Mouse (Mus musculus) brain, adult 2 months (tissue): ENCODE measurements at regions not wholly inside any gene's neighbourhood (a gene's known extent, or its start where the extent isn't known, plus 50 kb on each side); places are given as distances from the start of the nearest gene placed in this dataset.
"Not testable (repeated sequence)": the region's sequence is repeated elsewhere in the genome, so short reads cannot be mapped to it uniquely, and the experiment has no call there.

Experiments used
- DNase-seq: peaks from one replicate; pipeline ENCODE4 v3.0.0; 2011; ENCODE audit warnings: low read depth, low spot score

DNA sequence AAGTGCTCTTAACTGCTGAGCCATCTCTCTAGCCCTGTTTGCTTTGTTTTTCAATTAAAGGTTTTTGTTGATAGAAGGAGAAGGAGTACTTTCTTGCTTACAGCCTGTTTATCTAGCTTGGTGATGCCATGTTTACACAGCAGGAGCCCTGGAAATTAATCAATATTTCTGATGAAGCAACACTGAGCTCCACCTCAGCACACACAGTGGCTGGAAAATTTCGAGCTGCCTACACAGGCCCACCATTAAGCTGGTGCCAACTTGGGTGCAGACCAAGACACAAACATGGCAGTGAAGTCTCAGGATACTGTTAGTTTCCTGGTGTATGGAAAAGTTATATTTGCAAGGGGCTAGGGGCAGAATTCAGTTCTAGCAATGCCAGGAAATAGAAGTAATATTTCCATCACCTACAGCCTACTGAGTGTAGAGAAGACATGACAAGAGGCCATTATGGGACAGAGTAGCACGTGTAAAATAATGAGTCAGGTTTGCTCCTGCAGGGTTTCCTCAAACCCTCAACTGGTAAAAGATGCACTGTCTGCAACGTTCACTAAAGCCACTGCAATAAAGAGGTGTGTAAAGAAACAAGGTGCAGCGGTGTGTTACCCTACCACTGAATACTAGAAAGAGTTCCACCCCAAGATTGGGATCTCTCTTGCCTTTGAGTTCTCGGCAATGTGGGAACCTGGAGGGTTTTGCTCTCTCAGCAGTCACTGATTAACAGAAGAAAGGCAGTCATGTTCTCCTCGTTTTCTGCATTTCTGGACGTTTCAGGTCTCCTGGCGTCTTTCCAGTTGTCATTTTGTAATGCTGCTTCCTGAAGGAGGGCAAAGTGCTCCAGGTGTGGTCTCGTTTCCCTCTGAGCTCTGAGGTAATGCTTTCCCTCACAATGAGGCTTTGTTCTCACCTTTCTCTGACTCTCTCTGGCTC, 108.8 kb upstream of the Fhl2 start:
- DNase-seq, result no peak

DNA sequence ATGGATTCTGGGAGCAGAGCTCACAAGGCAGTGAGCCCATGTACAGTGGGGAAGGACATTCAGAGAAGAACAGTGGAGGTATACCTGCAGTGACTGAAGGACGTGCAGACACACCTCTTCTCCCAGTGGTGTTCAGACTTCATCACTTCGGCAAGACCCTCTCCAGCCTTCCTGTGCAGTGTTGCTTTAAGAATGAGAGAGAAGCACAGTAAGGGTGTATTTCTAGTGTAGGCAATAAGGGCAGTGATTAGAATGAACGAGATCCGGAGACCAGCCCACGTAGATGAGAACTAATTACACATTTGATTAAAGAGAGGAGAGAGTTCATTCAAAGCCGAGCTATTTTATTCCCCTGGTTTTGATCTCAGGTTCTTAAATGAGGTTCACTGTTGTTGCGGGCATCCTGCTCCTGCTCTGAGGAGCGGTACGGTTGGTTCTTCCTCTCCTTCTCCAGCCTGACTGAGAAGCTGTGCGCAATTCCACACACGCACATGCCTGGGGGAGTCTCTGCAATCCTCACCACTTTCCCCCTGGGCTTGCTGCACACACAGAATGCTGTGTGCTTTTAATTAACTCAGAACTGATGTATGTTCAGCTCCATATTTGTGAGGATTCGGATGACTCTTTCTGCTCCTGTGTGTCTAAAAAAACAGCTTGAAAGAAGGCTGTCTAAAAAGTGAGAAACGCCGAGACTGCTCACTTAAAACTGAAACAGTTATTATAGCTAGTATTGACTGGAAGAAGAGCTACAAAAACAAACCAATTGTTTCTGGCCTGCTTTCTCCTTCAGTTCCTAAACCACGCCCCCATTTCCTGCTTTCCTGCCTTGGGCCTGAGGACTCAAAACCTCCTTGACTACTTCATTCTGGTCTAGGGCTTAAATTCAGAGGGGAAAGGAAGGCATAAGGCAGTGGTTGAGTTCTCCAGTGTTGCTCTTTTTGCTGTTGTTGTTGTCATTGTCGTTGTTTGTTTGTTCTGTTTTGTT, 114.2 kb upstream of the Fhl2 start:
- peak; percentile 44 for DNase-seq

DNA sequence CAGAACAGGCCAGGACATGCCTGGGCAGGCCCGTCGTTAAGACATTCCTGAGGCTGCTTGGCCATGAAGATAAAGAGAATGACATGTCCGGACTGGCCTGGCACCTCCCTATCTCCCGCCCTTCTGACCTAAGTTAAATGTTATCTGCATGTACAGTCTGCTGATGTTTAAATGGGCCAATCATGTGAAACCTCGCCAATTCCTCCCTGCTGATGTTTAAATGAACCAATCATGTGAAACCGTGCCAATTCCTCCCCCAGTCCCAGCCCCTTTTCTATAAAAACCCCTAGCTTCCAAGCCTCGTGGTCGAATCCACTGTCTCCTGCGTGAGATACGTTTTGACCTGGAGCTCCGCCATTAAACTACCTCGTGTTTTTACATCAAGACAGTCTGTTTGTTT, 119.5 kb upstream of the Fhl2 start:
- not testable (repeated sequence) for DNase-seq

DNA sequence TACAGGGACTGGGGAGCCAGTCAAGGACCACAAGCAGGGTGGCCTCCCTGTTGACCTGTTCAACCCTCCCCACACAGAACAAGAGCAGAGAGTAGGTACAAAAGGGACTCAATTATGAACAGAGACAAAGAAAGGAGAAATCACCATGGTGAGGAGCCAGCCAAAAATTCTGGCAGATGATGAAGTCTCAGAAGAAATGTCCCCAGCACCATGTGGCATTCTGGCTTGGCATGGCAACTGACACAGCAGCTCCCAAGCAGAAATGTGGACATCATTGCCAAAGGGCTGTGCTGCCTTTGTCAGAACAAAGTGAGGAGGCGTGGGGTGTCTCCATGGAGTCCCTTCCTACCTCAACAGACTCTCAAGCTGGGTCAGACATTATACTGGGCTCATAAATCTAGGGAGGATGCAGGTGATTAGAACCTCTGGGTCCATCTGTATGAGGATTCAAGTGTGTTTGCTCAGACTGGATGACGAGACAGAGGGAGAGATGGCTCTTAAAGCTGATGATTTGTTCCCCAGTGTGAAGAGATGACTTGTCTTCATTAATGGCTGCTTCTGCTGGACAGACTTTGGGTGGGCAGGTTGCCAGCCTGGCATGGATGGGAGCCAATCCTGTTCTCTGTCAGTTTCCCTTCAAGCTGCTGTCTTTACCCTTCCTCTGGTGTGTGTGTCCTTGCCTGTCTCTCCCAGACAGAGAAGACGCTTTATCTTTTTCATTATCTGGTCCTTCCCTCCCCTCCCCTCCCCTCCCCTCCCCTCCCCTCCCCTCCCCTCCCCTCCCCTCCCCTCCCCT, 120.5 kb upstream of the Fhl2 start:
- peak; percentile 56 for DNase-seq

DNA sequence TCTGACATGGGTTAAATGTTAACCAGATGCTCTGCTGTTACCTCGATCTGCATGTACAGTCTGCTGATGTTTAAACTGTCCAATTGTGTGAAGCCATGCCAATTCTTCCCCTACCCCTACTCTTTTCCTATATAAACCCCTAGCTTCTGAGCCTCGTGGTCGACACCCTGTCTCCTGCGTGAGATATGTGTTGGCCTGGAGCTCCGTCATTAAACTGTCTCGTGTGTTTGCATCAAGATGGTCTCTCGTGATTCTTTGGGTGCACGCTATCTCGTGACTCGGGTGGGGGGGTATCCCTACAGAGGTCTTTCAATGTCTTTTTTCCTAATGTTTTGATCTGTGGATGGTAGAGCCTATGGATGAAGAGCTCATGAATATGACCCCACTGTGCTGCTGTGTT, 110.9 kb upstream of the Nck2 start:
- not testable (repeated sequence) for DNase-seq

DNA sequence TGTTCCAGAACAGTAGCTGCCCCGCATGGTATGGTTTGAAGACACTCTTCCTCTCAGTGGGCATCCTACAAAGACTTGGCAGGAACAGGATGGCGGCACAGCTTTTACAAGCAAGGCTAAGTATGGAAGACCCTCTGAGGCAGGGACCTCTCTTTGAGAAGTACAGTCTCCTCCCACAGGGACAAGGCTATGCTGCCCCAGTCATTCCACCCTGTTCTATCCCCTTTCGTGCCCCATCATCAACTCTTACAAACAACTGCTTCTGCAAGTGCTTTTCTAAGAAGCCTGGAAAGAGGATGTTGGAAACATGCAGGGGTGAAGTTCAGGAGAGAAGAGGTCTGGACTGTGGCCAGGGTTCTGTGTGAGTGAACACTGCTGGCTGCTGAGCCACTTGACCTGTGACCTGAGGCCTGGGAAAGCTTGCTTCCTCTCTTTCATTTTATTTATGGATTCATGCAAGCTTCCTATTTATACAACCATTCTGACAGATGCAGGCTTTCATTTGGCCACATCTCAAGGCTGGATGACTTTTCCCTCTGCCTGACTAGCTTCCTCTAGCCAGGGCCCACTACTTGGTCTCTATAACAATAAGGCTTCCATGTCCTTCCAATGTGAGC, 107.1 kb upstream of the Nck2 start:
- DNase-seq, result no peak

DNA sequence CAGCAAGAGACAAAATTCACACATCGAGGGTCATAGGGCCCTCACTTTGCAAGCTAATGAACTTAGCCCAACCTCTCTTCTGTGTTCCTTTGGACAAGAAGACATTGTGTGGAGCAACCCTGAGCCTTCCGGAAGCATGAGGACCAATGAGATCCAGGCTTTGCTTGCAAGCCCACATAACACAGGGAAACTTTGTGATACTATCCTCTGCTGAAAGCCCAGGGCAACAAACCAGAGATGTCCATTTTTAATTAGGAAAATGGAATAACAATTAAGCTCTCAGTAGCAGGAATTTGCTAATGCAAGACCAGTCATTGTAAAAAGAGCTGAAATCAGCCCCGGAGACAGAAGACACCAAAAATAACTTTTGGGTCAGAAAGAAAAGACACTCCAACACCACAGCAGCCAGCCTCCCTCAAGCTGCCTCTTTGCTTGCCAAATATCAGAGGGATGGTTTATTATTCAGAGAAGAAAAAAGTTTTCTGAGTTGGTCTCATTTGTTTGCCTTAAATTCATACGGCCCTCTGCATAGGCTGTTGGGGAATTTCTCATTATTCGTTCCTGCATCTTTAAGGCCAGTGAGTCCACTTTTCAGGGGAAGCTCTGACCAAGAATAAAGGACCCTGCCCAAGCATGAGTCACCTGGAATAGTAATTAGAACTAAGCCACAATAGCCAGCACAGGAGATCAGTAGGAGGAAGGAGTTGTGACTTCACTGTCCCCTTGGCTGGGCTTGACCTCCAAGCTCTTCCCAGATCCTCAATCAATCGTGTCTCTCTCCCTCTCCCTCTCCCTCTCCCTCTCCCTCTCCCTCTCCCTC, 106.1 kb upstream of the Nck2 start:
- peak; percentile 27 for DNase-seq

DNA sequence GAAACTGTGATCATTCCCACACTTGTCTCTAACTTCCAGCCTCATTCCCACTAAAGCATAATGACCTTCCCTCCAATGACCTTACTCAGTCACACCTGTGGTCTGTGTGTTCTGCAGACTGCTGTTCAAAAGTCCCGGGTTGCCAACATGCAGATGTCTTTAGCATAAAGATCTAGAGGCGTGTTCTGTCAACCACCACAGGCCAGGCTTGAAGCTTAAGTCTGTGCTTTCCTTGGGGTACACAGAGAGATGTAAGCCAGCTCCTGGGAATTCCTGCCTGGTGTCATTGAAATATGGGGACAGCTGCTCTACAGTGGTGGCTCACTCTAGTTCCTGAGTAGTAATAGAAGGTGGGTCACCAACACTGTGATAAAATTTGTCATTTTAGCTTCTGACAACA, 101.5 kb upstream of the Nck2 start:
- DNase-seq, result no peak

DNA sequence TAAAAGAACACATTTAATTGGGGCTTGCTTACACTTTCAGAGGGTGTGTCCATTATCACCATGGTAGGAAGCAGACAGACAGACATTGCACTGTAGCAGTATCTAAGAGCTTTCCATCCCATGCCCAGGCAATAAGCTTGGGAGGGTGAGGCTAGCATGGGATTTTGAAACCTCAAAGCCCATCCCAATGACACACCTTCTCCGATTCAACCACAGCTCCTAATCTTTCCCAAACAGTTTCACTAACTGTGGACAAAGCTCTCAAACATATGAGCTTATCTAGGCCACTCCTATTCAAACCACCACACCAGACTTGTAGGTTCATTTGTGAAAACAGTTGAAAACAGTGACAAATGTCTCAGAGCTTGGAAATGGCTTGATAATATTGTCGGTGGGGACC, 101.0 kb upstream of the Nck2 start:
- no peak for DNase-seq

DNA sequence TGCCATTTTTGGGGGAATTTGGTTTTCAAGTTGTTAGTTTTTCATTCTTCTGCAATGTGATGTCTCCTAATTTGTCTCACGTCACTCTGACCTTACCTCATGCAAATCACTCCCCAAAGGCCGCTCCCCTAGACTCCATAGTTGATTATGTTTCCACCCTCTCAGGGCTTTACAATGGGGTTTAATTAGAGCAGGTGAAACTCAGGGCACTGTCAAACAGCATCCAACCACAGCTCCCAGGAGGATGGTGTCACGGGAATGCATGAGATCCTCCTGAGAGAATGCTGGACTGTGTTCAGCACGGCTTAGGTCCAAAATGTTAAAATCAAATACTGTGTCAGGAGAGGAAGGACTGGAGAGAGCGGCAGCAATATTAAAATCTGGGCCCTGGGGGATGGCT, 100.4 kb upstream of the Nck2 start:
- no peak for DNase-seq

DNA sequence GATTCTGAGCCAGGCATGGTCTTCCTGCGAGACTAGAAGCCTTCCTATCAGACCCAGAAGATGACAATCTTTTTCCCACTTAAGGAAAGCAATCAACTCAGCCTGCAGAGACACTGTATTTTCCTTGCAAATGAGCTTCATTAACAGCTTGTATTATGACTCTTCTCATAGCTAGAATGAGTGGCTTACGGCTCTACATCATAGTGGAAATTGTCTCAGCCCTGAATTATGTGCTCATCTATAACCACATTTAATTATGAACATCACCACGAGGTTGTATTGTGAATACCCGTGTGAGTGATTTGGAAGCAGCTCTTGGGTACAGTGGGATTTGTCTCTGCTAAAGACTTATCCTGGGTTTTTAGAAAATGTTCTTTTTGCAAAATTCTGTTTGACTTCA, 97.2 kb upstream of the Nck2 start:
- no peak for DNase-seq

DNA sequence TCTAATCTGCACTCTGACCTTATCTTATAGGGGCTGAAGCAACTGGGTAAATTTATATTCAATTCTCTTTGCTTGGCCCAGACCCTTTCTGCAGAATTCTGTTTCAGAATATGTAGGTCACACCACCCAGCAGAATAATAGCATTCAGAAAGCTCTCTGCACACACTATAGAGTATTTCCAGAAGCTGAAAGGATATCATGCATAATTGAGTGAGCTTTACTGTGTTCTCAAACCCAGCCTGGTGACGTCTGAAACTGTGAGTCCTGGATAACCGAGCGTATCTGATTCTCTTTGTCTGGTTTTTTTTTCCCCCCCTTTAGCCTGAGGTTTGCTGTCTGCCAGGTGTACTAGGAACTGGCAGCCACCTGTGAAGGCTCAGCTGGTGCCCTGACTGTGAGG, 94.4 kb upstream of the Nck2 start:
- DNase-seq, result no peak

DNA sequence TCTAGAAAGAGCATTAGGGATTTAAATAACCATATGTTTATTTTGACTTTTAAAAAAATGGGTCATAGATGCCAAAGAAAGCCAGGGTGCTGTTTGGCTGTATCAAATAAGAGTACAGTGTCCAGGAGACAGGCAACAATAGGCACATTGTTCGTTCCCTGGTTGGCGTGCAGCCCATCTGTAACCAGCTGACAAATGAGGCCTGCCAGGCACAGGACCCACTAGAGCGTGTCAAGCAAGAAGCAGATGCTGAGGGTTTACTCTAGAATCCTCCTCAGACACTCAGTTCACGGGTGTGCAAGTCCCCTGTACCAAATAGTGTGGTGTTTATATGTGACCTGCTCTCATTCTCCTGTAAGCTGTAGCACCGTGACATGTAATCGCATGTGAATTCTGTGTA, 86.2 kb upstream of the Nck2 start:
- peak; percentile 77 for DNase-seq

DNA sequence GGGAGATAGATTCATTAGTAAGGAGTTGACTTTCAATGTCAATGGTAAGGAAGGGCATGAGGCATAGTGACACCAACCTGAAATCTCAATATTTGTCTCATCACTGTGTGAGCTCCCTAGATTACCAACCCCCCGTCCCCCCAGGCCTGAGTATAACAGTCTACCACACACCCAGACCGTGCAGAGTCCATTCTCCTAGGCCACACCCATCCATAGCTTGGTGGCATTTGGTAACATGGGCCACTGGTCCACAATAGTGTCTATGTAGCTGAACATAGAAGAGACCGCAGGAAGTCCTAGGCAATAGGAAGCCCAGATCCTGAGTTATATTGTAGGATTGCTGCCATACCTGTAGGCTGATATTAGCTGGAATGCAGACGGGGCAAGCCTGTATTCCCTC, 84.7 kb upstream of the Nck2 start:
- DNase-seq, result no peak

DNA sequence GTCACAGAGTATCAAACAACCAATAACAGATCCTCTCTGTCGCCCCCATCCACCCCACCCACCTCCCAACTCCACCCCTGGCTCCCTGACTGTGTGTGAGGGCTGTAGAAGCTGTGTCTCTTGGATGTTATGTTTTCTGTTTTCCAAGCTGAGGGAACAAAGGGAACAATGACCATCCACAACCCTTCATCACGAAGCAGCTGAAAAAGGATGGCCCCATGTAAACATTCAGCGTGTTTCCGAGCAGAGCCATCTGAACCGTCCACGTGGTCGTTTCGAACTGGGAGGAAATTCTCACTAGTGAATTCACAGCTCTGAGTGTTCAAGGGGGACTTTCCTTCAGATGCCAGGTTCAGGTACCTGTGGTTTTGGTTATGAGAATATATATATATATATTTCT, 84.1 kb upstream of the Nck2 start:
- DNase-seq, result no peak

DNA sequence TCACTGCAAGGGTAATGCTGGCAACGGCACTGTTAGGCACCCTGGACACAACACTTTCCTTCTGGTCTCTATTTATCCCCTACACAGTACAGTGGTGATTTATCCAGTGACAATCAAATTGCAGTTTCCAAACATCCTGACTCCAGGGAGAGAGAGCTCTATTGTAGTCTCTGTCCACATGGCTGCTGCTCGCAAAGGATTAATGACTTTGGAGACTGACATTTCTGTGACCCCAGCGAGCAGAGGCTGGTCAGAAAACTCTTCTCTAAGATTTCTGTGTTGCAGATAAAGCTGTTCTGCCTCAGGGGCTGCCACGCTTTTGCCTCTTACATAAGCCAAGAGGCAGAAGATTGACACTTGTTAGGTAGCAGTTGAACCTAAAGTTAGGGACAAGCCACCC, 83.6 kb upstream of the Nck2 start:
- DNase-seq, result peak; percentile 24

DNA sequence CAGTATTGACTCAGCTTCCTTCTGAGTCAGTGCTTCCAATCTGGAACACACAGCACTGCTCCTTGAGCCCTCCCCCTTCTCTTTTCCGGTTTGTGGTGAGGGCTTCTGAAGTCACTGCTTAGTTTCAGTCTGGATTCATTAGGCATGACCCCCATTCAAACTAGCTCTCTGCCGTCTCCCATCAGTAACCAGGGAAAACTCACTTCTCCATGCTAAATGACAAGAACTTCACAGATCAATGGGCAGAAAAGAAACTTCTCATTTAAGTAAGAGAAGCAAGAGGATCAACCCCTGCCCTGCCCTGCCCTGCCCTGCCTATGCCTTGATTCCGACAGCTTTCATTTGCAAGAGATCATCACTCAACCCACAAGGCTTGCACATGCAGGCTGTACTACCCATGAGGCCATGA, 82.9 kb upstream of the Nck2 start:
- peak; percentile 47 for DNase-seq

DNA sequence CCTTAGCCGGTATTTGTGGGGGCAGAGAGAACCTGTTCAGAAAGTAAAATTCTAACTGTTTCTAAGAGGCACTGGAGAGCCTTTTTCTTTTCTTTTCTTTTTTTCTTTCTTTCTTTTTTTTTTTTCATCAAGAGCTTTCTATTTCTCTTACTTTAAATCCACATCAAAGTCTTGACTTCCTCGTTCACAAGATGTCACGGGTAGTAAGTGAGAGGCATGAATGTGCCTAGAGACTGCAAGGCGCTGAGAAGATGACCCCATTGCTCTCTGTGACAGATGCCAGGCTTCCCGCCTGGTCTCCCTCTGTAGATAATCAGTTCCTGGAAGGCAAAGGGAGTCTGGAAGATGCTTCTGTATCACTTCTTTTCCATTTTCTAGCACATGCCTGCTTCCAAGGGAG, 82.2 kb upstream of the Nck2 start:
- DNase-seq, result no peak

DNA sequence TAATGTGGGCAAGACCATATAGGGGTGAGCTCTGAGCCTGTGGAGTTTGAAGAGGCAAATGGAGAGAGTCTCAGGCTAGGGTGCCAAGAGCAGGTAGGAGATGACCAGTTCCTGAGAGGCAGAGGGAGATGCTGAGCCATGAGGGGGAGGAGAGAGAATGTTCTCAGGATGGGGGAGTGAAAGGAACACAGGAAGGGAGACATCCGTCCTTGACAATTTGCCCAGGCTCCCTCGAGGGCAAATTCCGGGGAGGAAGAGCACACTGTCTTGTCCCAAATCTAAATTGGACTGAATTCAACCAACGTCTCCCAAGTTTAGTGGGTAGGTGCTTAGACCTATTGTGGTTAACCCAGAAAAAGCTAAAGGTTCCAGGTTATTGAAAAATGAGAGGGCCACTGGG, 81.2 kb upstream of the Nck2 start:
- DNase-seq, result no peak

DNA sequence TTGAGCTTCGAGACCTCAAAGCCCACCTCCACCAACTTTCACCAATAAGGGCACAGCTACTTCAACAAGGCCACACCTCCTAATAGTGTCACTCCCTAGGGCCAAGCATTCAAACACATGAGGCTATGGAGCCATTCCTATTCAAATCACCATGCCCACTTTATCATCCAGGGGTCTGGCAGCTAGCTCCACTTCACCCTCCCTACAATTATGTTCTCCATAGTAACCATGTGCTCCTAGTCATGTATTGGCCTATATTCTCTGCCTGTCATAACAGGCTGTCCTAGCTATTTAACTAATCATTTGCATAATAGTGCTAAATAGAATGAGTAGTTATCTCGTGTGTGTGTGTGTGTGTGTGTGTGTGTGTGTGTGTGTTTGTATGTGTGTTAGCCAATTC, 77.9 kb upstream of the Nck2 start:
- no peak for DNase-seq
